Mouse (Mus musculus): ENCODE measurements at regions not wholly inside any gene's neighbourhood (a gene's known extent, or its start where the extent isn't known, plus 50 kb on each side); places are given as distances from the start of the nearest gene placed in this dataset.
A peak's percentile ranks its signal among the peaks of the same experiment; 100 is the strongest.

- no peak for DNase-seq (ENCODE audit: low spot score in 2 of 2)
Measured at GRCm38 (mm10) chr2:179112951-179113350, 329.3 kb upstream of the Cdh4 start.

GRCm38 (mm10) chr2:179128018-179128417 is 314.2 kb upstream of the Cdh4 start:
- no peak for DNase-seq (ENCODE audit: low spot score in 2 of 2)

- no peak for DNase-seq (ENCODE audit: low spot score in 2 of 2)
Measured at GRCm38 (mm10) chr2:179128432-179128831, 313.8 kb upstream of the Cdh4 start.

- no peak for DNase-seq (ENCODE audit: low spot score in 2 of 2)
Measured at GRCm38 (mm10) chr2:179131004-179131403, 311.2 kb upstream of the Cdh4 start.

GRCm38 (mm10) chr2:179142313-179142712 is 299.9 kb upstream of the Cdh4 start:
- DNase-seq (ENCODE audit: low spot score in 2 of 2) = no peak

GRCm38 (mm10) chr2:179145726-179146125 is 296.5 kb upstream of the Cdh4 start:
- no peak for DNase-seq (ENCODE audit: low spot score in 2 of 2)

GRCm38 (mm10) chr2:179146274-179146673 is 296.0 kb upstream of the Cdh4 start:
- DNase-seq (ENCODE audit: low spot score in 2 of 2) = no peak

- DNase-seq (ENCODE audit: low spot score in 2 of 2) = peak in 1 of 2 experiments; percentile 22
Measured at GRCm38 (mm10) chr2:179148194-179148593, 294.0 kb upstream of the Cdh4 start.

GRCm38 (mm10) chr2:179148667-179149066 is 293.6 kb upstream of the Cdh4 start:
- peak in 1 of 2 experiments; percentile 53 for DNase-seq (ENCODE audit: low spot score in 2 of 2)

GRCm38 (mm10) chr2:179158881-179159280 is 283.4 kb upstream of the Cdh4 start:
- DNase-seq (ENCODE audit: low spot score in 2 of 2) = peak; percentile 12 to 47

GRCm38 (mm10) chr2:179163116-179163515 is 279.1 kb upstream of the Cdh4 start:
- DNase-seq (ENCODE audit: low spot score in 2 of 2) = peak in 1 of 2 experiments; percentile 52

GRCm38 (mm10) chr2:179170157-179170556 is 272.1 kb upstream of the Cdh4 start:
- no peak for DNase-seq (ENCODE audit: low spot score in 2 of 2)

- no peak for DNase-seq (ENCODE audit: low spot score in 2 of 2)
Measured at GRCm38 (mm10) chr2:179170608-179171007, 271.6 kb upstream of the Cdh4 start.

GRCm38 (mm10) chr2:179176835-179177530 is 265.2 kb upstream of the Cdh4 start:
- DNase-seq (ENCODE audit: low spot score in 2 of 2) = peak in 1 of 2 experiments; percentile 35

- peak in 1 of 2 experiments; percentile 52 for DNase-seq (ENCODE audit: low spot score in 2 of 2)
Measured at GRCm38 (mm10) chr2:179181366-179181765, 260.9 kb upstream of the Cdh4 start.

- no peak for DNase-seq (ENCODE audit: low spot score in 2 of 2)
Measured at GRCm38 (mm10) chr2:179182123-179182522, 260.1 kb upstream of the Cdh4 start.

- no peak for DNase-seq (ENCODE audit: low spot score in 2 of 2)
Measured at GRCm38 (mm10) chr2:179192906-179193496, 249.2 kb upstream of the Cdh4 start.

- peak; percentile 66 to 83 for DNase-seq (ENCODE audit: low spot score in 2 of 2)
Measured at GRCm38 (mm10) chr2:179193507-179194160, 248.6 kb upstream of the Cdh4 start.

- no peak for DNase-seq (ENCODE audit: low spot score in 2 of 2)
Measured at GRCm38 (mm10) chr2:179197471-179197870, 244.8 kb upstream of the Cdh4 start.

- peak; percentile 28 to 65 for DNase-seq (ENCODE audit: low spot score in 2 of 2)
Measured at GRCm38 (mm10) chr2:179200495-179200894, 241.7 kb upstream of the Cdh4 start.

GRCm38 (mm10) chr2:179210164-179210805 is 231.9 kb upstream of the Cdh4 start:
- DNase-seq (ENCODE audit: low spot score in 2 of 2) = no peak

GRCm38 (mm10) chr2:179216773-179217172 is 225.5 kb upstream of the Cdh4 start:
- DNase-seq (ENCODE audit: low spot score in 2 of 2) = no peak

All from urinary bladder, postnatal 4 days (tissue).